ENCODE assay signal across 11 mouse cellular contexts in genomic region chr12:55778301-55778700, GRCm38 (mm10). TPM values are rescaled to one million over a fixed set of nuclear protein-coding genes. Genes with fewer than 3 reads are reported as not detected.
DNase-seq lines count a peak whose midpoint lies in the region; ATAC-seq and TF ChIP-seq lines count a peak whose summit lies in the region.
"Had no signal": no experiment of that assay in that cellular context is flagged by ENCODE, and none has a peak within 500 bp of the region (broad histone marks: within the 10 kb centered on the region; RNA-seq: fewer than 3 reads in every experiment).

No protein-coding gene starts in this region.

- intact Hi-C loops in gastrocnemius, postnatal 14 days (cut with DNase I; ENCODE audit: low total_unique reads), result no loop called here

- 89% methylated on average over 2 of the region's 2 CpGs for WGBS in lung, postnatal 0 days
- 91% methylated on average over 2 of the region's 2 CpGs for WGBS in limb, embryonic 10.5 days

- DNase-seq in layer of hippocampus, adult 11-12 months (ENCODE audit: low spot score), result peak; percentile 28
- no peak for DNase-seq in layer of hippocampus, adult 9-10 months (ENCODE audit: low spot score)
- DNase-seq in CH12.LX (ENCODE audit: extremely low read depth) (peak; percentile 27), MN1 (ENCODE audit: low spot score) (no peak)
- peak; percentile 61 for DNase-seq in adrenal gland, postnatal 10 days
- DNase-seq in gastrocnemius, postnatal 14 days, result peak; percentile 12
- DNase-seq in lung, postnatal 0 days (ENCODE audit: low spot score), result peak; percentile 46
- DNase-seq in limb, embryonic 10.5 days (ENCODE audit: low spot score), result no peak

- H3K4me1 ChIP-seq in CH12.LX (ENCODE audit: control insufficient read depth in 1 of 2, insufficient read depth in 2 of 2), result peaks cover 0 to 8% of the 10 kb centered on the region in 2 experiments; a peak in 2 of 4 replicates
- H3K4me1 ChIP-seq in lung, postnatal 0 days (ENCODE audit: insufficient read depth, low read depth, low read length), result no peaks in the 10 kb centered on the region
- H3K4me1 ChIP-seq in limb, embryonic 10.5 days, result no peaks in the 10 kb centered on the region
- H3K4me1 ChIP-seq: embryonic facial prominence, embryonic 13.5 days; stomach, embryonic 15.5 days had no signal

- ATAC-seq in lung, postnatal 0 days, result no peak

- TF ChIP-seq POLR2A in CH12.LX (IDR thresholded peaks at IDR 0.05; ENCODE audit: low read depth, low read length), result no peak

- H3K79me2 ChIP-seq in CH12.LX (replicated peaks; ENCODE audit: control insufficient read depth, extremely low read depth, insufficient read depth, poor library complexity, severe bottlenecking), result no peaks in the 10 kb centered on the region

- in situ Hi-C loops in CH12.LX (cut with MboI; ENCODE audit: low pct_ligation_motif_present, low pct_unique_long_range_greater_than_20kb, low sequenced_read_pairs), result no loop called here

- peak in 1 of 2 experiments; percentile 76; a peak in 2 of 4 replicates for TF ChIP-seq CTCF in CH12.LX (conservative IDR thresholded peaks at IDR 0.05 in 1 of 2, IDR thresholded peaks at IDR 0.05 in 1 of 2; ENCODE audit: low read depth in 2 of 2, low read length in 2 of 2)
- TF ChIP-seq CTCF in lung, postnatal 0 days (IDR thresholded peaks at IDR 0.05), result peak; percentile 73

- no peak for TF ChIP-seq EP300 in CH12.LX (IDR thresholded peaks at IDR 0.05; ENCODE audit: low read length)
- no peak for TF ChIP-seq EP300 in lung, postnatal 0 days (IDR thresholded peaks at IDR 0.05)

- H3K27me3 ChIP-seq in CH12.LX (replicated peaks), result no peaks in the 10 kb centered on the region
- H3K27me3 ChIP-seq in lung, postnatal 0 days (replicated peaks; ENCODE audit: insufficient read depth, low read length), result no peaks in the 10 kb centered on the region
- H3K27me3 ChIP-seq in limb, embryonic 10.5 days (ENCODE audit: low read depth, poor library complexity, severe bottlenecking), result no peaks in the 10 kb centered on the region
- H3K27me3 ChIP-seq: embryonic facial prominence, embryonic 13.5 days; liver, embryonic 15.5 days; stomach, embryonic 15.5 days had no signal

- peaks cover 8 to 41% of the 10 kb centered on the region in 2 experiments for H3K36me3 ChIP-seq in CH12.LX (replicated peaks in 1 of 2; ENCODE audit: control insufficient read depth in 1 of 2, insufficient read depth in 1 of 2, low read length in 1 of 2)
- peaks cover 4% of the 10 kb centered on the region; the same call in 1 of the 2 replicates for H3K36me3 ChIP-seq in lung, postnatal 0 days (ENCODE audit: insufficient read depth, low read length)
- H3K36me3 ChIP-seq in limb, embryonic 10.5 days, result peaks cover 19% of the 10 kb centered on the region

- no peak overlapping the region for H3K4me2 ChIP-seq in CH12.LX (ENCODE audit: insufficient read depth, low read depth, poor library complexity, severe bottlenecking)
- no peak overlapping the region for H3K4me2 ChIP-seq in lung, postnatal 0 days (replicated peaks; ENCODE audit: low read depth, low read length)
- H3K4me2 ChIP-seq: embryonic facial prominence, embryonic 13.5 days; liver, embryonic 15.5 days; stomach, embryonic 15.5 days had no signal

- no peak overlapping the region for H3K4me3 ChIP-seq in CH12.LX (replicated peaks in 1 of 3; ENCODE audit: low read depth in 2 of 3, low read length in 2 of 3, poor library complexity in 1 of 3)
- H3K4me3 ChIP-seq in lung, postnatal 0 days (ENCODE audit: low read depth, low read length), result no peak overlapping the region
- no peak overlapping the region for H3K4me3 ChIP-seq in limb, embryonic 10.5 days
- H3K4me3 ChIP-seq: embryonic facial prominence, embryonic 13.5 days; liver, embryonic 15.5 days; stomach, embryonic 15.5 days had no signal

- dilution Hi-C loops in CH12.LX (cut with MboI; ENCODE audit: extremely low pct_ligation_motif_present, extremely low pct_unique_long_range_greater_than_20kb, low sequenced_read_pairs), result no loop called here

- peak; percentile 70 for TF ChIP-seq RAD21 in CH12.LX (IDR thresholded peaks at IDR 0.05; ENCODE audit: low read depth, low read length)

- no peak overlapping the region for H3K9ac ChIP-seq in CH12.LX (ENCODE audit: insufficient read depth, low read depth)
- H3K9ac ChIP-seq in lung, postnatal 0 days (replicated peaks; ENCODE audit: low read depth), result no peak overlapping the region
- H3K9ac ChIP-seq: embryonic facial prominence, embryonic 13.5 days; liver, embryonic 15.5 days; stomach, embryonic 15.5 days had no signal

- no peaks in the 10 kb centered on the region for H3K9me3 ChIP-seq in CH12.LX (replicated peaks; ENCODE audit: low read length)
- H3K9me3 ChIP-seq in lung, postnatal 0 days (ENCODE audit: low read length), result no peaks in the 10 kb centered on the region
- H3K9me3 ChIP-seq in limb, embryonic 10.5 days (replicated peaks), result no peaks in the 10 kb centered on the region
- H3K9me3 ChIP-seq: embryonic facial prominence, embryonic 13.5 days; liver, embryonic 15.5 days; stomach, embryonic 15.5 days had no signal

- no peak overlapping the region for H3K27ac ChIP-seq in CH12.LX (ENCODE audit: insufficient read depth, low read depth)
- H3K27ac ChIP-seq in lung, postnatal 0 days (ENCODE audit: low read length), result no peak overlapping the region
- no peak overlapping the region for H3K27ac ChIP-seq in limb, embryonic 10.5 days
- H3K27ac ChIP-seq: embryonic facial prominence, embryonic 13.5 days; liver, embryonic 15.5 days; stomach, embryonic 15.5 days had no signal

TF ChIP-seq in CH12.LX, 34 proteins besides CTCF, POLR2A, EP300 and RAD21:
- TF ChIP-seq CHD2 (IDR thresholded peaks at IDR 0.05; ENCODE audit: low read length), result no peak
- TF ChIP-seq ZKSCAN1 (IDR thresholded peaks at IDR 0.05; ENCODE audit: borderline replicate concordance, low read depth, low read length), result no peak
- TF ChIP-seq ETS1 (conservative IDR thresholded peaks at IDR 0.05; ENCODE audit: low read depth, low read length), result no peak
- no peak for TF ChIP-seq IRF4 (IDR thresholded peaks at IDR 0.05; ENCODE audit: low read depth, low read length)
- TF ChIP-seq SMC3 (IDR thresholded peaks at IDR 0.05; ENCODE audit: low read depth, low read length), result peak; percentile 67

RNA-seq across cellular contexts. Expression of gene Ralgapa1, which starts 42.7 kb away (rescaled TPM):
- total RNA-seq in CH12.LX (2012; rRNA removed), result 8.9 and 10.3 TPM in 2 replicates
- total RNA-seq in CH12.LX (2014; rRNA removed), result 18.5 and 19.2 TPM in 2 replicates
- polyA plus RNA-seq in CH12.LX (2012; ENCODE audit: insufficient read length, low read depth), result 18.6 and 24.4 TPM in 2 replicates
- 10 to 100 TPM; 55.1 to 63.8 TPM for total RNA-seq in adrenal gland, postnatal 10 days (2021)
- 10 to 100 TPM; 28.4 to 30.6 TPM for total RNA-seq in gastrocnemius, postnatal 14 days (2021)
- 10.9 and 13.3 TPM in 2 replicates for polyA plus RNA-seq in lung, postnatal 0 days (2015; fragmentation: Nextera tagmentation; extraction: Ambion mirVana)
- polyA plus RNA-seq in limb, embryonic 10.5 days (2016; fragmentation: Nextera tagmentation; extraction: Ambion mirVana), result 8.1 and 10.5 TPM in 2 replicates

RNA-seq across cellular contexts. Expression of gene Brms1l, which starts 57.8 kb away (rescaled TPM):
- total RNA-seq in CH12.LX (2012; rRNA removed) (16.3 and 17.8 TPM in 2 replicates), CH12.LX (2014; rRNA removed) (18.9 and 19.7 TPM in 2 replicates)
- 32.6 and 48.0 TPM in 2 replicates for polyA plus RNA-seq in CH12.LX (2012; ENCODE audit: insufficient read length, low read depth)
- total RNA-seq in adrenal gland, postnatal 10 days (2021), result 10 to 100 TPM; 28.2 to 38.0 TPM
- total RNA-seq in gastrocnemius, postnatal 14 days (2021), result 10 to 100 TPM; 12.7 to 14.8 TPM
- polyA plus RNA-seq in lung, postnatal 0 days (2015; fragmentation: Nextera tagmentation; extraction: Ambion mirVana), result 24.9 and 25.3 TPM in 2 replicates
- polyA plus RNA-seq in limb, embryonic 10.5 days (2016; fragmentation: Nextera tagmentation; extraction: Ambion mirVana), result 35.6 and 45.9 TPM in 2 replicates

Comparison
In these comparisons a context has a peak if more than half of its experiments do, and no peak if none do; other contexts are left out.
1. DNase-seq: peak in layer of hippocampus, adult 11-12 months (single experiment), CH12.LX (single experiment), adrenal gland, postnatal 10 days (single experiment), gastrocnemius, postnatal 14 days (single experiment) and lung, postnatal 0 days (single experiment); none in layer of hippocampus, adult 9-10 months (single experiment), limb, embryonic 10.5 days (single experiment) and MN1 (single experiment).